ENCODE assay signal across 18 mouse cellular contexts in genomic region chr10:8018229-8019026, GRCm38 (mm10).
A peak's percentile ranks its signal among the peaks of the same experiment; 100 is the strongest.
DNase-seq lines count a peak whose midpoint lies in the region; ATAC-seq and TF ChIP-seq lines count a peak whose summit lies in the region.
"Had no signal": no experiment of that assay in that cellular context is flagged by ENCODE, and none has a peak within 500 bp of the region (broad histone marks: within the 10 kb centered on the region; RNA-seq: fewer than 3 reads in every experiment).

No protein-coding gene starts in this region.

- no peak for DNase-seq in hindbrain, postnatal 0 days (ENCODE audit: low spot score)
- DNase-seq in limb, embryonic 10.5 days (ENCODE audit: low spot score) = no peak
- DNase-seq in neural tube, embryonic 10.5 days (ENCODE audit: extremely low spot score, low spot score) = no peak
- no peak for DNase-seq in cerebellum, postnatal 4 days (ENCODE audit: low spot score in 2 of 2)
- DNase-seq: adrenal gland, postnatal 36 days; cerebellum, adult 2 months; gastrocnemius, postnatal 14 days; heart, postnatal 10 days; lung, adult 2 months; right cerebral cortex, postnatal 14 days had no signal

- H3K27ac ChIP-seq in hindbrain, embryonic 16.5 days (ENCODE audit: low read depth, low read length) = no peak overlapping the region
- H3K27ac ChIP-seq in hindbrain, postnatal 0 days = no peak overlapping the region
- H3K27ac ChIP-seq in limb, embryonic 12.5 days = no peak overlapping the region
- no peak overlapping the region for H3K27ac ChIP-seq in limb, embryonic 10.5 days
- H3K27ac ChIP-seq in neural tube, embryonic 14.5 days (ENCODE audit: low read depth, low read length) = no peak overlapping the region
- H3K27ac ChIP-seq: embryonic facial prominence, embryonic 15.5 days; forebrain, embryonic 10.5 days; neural tube, embryonic 13.5 days; stomach, embryonic 15.5 days had no signal

- H3K27me3 ChIP-seq in hindbrain, embryonic 16.5 days (replicated peaks; ENCODE audit: control insufficient read depth, insufficient read depth, low read length) = no peaks in the 10 kb centered on the region
- no peaks in the 10 kb centered on the region for H3K27me3 ChIP-seq in hindbrain, postnatal 0 days (ENCODE audit: insufficient read depth, low read length)
- H3K27me3 ChIP-seq in limb, embryonic 12.5 days = no peaks in the 10 kb centered on the region
- no peaks in the 10 kb centered on the region for H3K27me3 ChIP-seq in limb, embryonic 10.5 days (ENCODE audit: low read depth, poor library complexity, severe bottlenecking)
- no peaks in the 10 kb centered on the region for H3K27me3 ChIP-seq in neural tube, embryonic 14.5 days (ENCODE audit: control insufficient read depth, insufficient read depth, low read length)
- H3K27me3 ChIP-seq: embryonic facial prominence, embryonic 15.5 days; neural tube, embryonic 13.5 days; stomach, embryonic 15.5 days had no signal

- no peaks in the 10 kb centered on the region for H3K9me3 ChIP-seq in hindbrain, embryonic 16.5 days (ENCODE audit: control insufficient read depth, low read length)
- H3K9me3 ChIP-seq in hindbrain, postnatal 0 days (ENCODE audit: low read length) = no peaks in the 10 kb centered on the region
- H3K9me3 ChIP-seq in limb, embryonic 12.5 days = no peaks in the 10 kb centered on the region
- no peaks in the 10 kb centered on the region for H3K9me3 ChIP-seq in limb, embryonic 10.5 days (replicated peaks)
- H3K9me3 ChIP-seq in neural tube, embryonic 14.5 days (ENCODE audit: control insufficient read depth, low read length) = no peaks in the 10 kb centered on the region
- H3K9me3 ChIP-seq: embryonic facial prominence, embryonic 15.5 days; forebrain, embryonic 10.5 days; neural tube, embryonic 13.5 days; stomach, embryonic 15.5 days had no signal

- no peak overlapping the region for H3K9ac ChIP-seq in hindbrain, embryonic 16.5 days (ENCODE audit: low read depth, low read length)
- H3K9ac ChIP-seq in hindbrain, postnatal 0 days (replicated peaks; ENCODE audit: low read length) = no peak overlapping the region
- no peak overlapping the region for H3K9ac ChIP-seq in limb, embryonic 12.5 days (replicated peaks)
- no peak overlapping the region for H3K9ac ChIP-seq in neural tube, embryonic 14.5 days (replicated peaks; ENCODE audit: low read depth, low read length)
- H3K9ac ChIP-seq: embryonic facial prominence, embryonic 15.5 days; neural tube, embryonic 13.5 days; stomach, embryonic 15.5 days had no signal

- no peak overlapping the region for H3K4me2 ChIP-seq in hindbrain, embryonic 16.5 days (ENCODE audit: low read length)
- H3K4me2 ChIP-seq in hindbrain, postnatal 0 days (ENCODE audit: low read depth, low read length) = no peak overlapping the region
- H3K4me2 ChIP-seq in limb, embryonic 12.5 days = no peak overlapping the region
- H3K4me2 ChIP-seq in neural tube, embryonic 14.5 days (ENCODE audit: low read depth, low read length) = no peak overlapping the region
- H3K4me2 ChIP-seq: embryonic facial prominence, embryonic 15.5 days; neural tube, embryonic 13.5 days; stomach, embryonic 15.5 days had no signal

- no peak for TF ChIP-seq CTCF in hindbrain, postnatal 0 days (IDR thresholded peaks at IDR 0.05; ENCODE audit: low read depth)

- 0 out of 2 replicates have a peak, but pooled peaks have one; percentile 24 for ATAC-seq in hindbrain, embryonic 16.5 days
- no peak for ATAC-seq in hindbrain, postnatal 0 days
- ATAC-seq in limb, embryonic 12.5 days (ENCODE audit: insufficient number of reproducible peaks, insufficient read depth, low FRiP score, low TSS enrichment, low read depth) = peak; percentile 47; the same call in 1 of the 2 replicates
- ATAC-seq in neural tube, embryonic 14.5 days (ENCODE audit: low read depth) = peak; percentile 31; the same call in 1 of the 2 replicates
- ATAC-seq: inflammation-experienced regulatory T-cells, adult 6 months had no signal

- H3K36me3 ChIP-seq in hindbrain, embryonic 16.5 days (ENCODE audit: control insufficient read depth, insufficient read depth, low read length) = no peaks in the 10 kb centered on the region
- no peaks in the 10 kb centered on the region for H3K36me3 ChIP-seq in hindbrain, postnatal 0 days (ENCODE audit: insufficient read depth, low read length)
- H3K36me3 ChIP-seq in limb, embryonic 12.5 days = no peaks in the 10 kb centered on the region
- H3K36me3 ChIP-seq in limb, embryonic 10.5 days = no peaks in the 10 kb centered on the region
- H3K36me3 ChIP-seq in neural tube, embryonic 14.5 days (ENCODE audit: control insufficient read depth, insufficient read depth, low read length) = no peaks in the 10 kb centered on the region
- H3K36me3 ChIP-seq: embryonic facial prominence, embryonic 15.5 days; forebrain, embryonic 10.5 days; neural tube, embryonic 13.5 days; stomach, embryonic 15.5 days had no signal

- H3K4me1 ChIP-seq in hindbrain, embryonic 16.5 days (ENCODE audit: control insufficient read depth, insufficient read depth, low read depth, low read length) = no peaks in the 10 kb centered on the region
- H3K4me1 ChIP-seq in hindbrain, postnatal 0 days (ENCODE audit: insufficient read depth, low read length) = no peaks in the 10 kb centered on the region
- H3K4me1 ChIP-seq in limb, embryonic 12.5 days (replicated peaks) = peaks cover 8% of the 10 kb centered on the region; the same call in 1 of the 2 replicates
- H3K4me1 ChIP-seq in limb, embryonic 10.5 days = peaks cover 5% of the 10 kb centered on the region
- no peaks in the 10 kb centered on the region for H3K4me1 ChIP-seq in neural tube, embryonic 14.5 days (ENCODE audit: control insufficient read depth, insufficient read depth, low read length)
- H3K4me1 ChIP-seq: embryonic facial prominence, embryonic 15.5 days; forebrain, embryonic 10.5 days; neural tube, embryonic 13.5 days had no signal

- no peak overlapping the region for H3K4me3 ChIP-seq in hindbrain, embryonic 16.5 days (ENCODE audit: low read length)
- H3K4me3 ChIP-seq in hindbrain, postnatal 0 days (ENCODE audit: low read length) = no peak overlapping the region
- H3K4me3 ChIP-seq in limb, embryonic 12.5 days (replicated peaks) = no peak overlapping the region
- H3K4me3 ChIP-seq in limb, embryonic 10.5 days = no peak overlapping the region
- H3K4me3 ChIP-seq in neural tube, embryonic 14.5 days (ENCODE audit: low read depth, low read length) = no peak overlapping the region
- H3K4me3 ChIP-seq: embryonic facial prominence, embryonic 15.5 days; forebrain, embryonic 10.5 days; neural tube, embryonic 13.5 days; stomach, embryonic 15.5 days had no signal
